Mouse (Mus musculus): Measurements from ENCODE around the gene Plppr3. TPM values are rescaled to one million over a fixed set of nuclear protein-coding genes. Genes with fewer than 3 reads are reported as not detected.
"Not testable (repeated sequence)": the region's sequence is repeated elsewhere in the genome, so short reads cannot be mapped to it uniquely, and the experiment has no call there.

Gene Plppr3
- polyA plus RNA-seq, 1 experiment, result 5.4 TPM

GRCm38 (mm10) chr10:79889386-79889785, 15.0 kb upstream of the Plppr3 start:
- Histone ChIP-seq H3K4me3 (no peak overlapping the region), H3K36me3 (ENCODE audit: control insufficient read depth, insufficient read depth) (no peaks in the 10 kb centered on the region), H3ac (ENCODE audit: control insufficient read depth, insufficient read length) (no peak overlapping the region), H3K79me2 (ENCODE audit: control insufficient read depth, insufficient read depth) (no peaks in the 10 kb centered on the region), H3K27me3 (ENCODE audit: control insufficient read depth, insufficient read depth, insufficient read length) (peaks cover 19% of the 10 kb centered on the region), H3K4me2 (ENCODE audit: low read depth) (no peak overlapping the region)
- TF ChIP-seq POLR2AphosphoS2 (IDR thresholded peaks at IDR 0.05; ENCODE audit: insufficient read length, low read depth), result no peak
- no peak for TF ChIP-seq TCF3 (IDR thresholded peaks at IDR 0.05; ENCODE audit: insufficient read length, low read depth)
- no peak for TF ChIP-seq MAX (IDR thresholded peaks at IDR 0.05; ENCODE audit: low read depth)
- no peak for TF ChIP-seq E2F4 (IDR thresholded peaks at IDR 0.05; ENCODE audit: insufficient read depth)
- no peak for TF ChIP-seq POLR2A (IDR thresholded peaks at IDR 0.05; ENCODE audit: insufficient read length, low read depth)
- no peak for TF ChIP-seq CEBPB (IDR thresholded peaks at IDR 0.05; ENCODE audit: insufficient read depth, poor library complexity, severe bottlenecking)

- TF ChIP-seq POLR2A (IDR thresholded peaks at IDR 0.05; ENCODE audit: insufficient read length, low read depth), result no peak
- TF ChIP-seq MAX (IDR thresholded peaks at IDR 0.05; ENCODE audit: low read depth), result no peak
- no peak for TF ChIP-seq MYOG (IDR thresholded peaks at IDR 0.05; ENCODE audit: control insufficient read depth in 1 of 3, insufficient read depth in 1 of 3, insufficient read length in 2 of 3, low read depth in 2 of 3)
- no peak for TF ChIP-seq REST (IDR thresholded peaks at IDR 0.05; ENCODE audit: insufficient read depth, insufficient read length)
- no peak for TF ChIP-seq TCF12 (IDR thresholded peaks at IDR 0.05; ENCODE audit: insufficient read depth, poor library complexity, severe bottlenecking)
- TF ChIP-seq E2F4 (IDR thresholded peaks at IDR 0.05; ENCODE audit: insufficient read depth), result no peak
- TF ChIP-seq CEBPB (IDR thresholded peaks at IDR 0.05; ENCODE audit: insufficient read depth, poor library complexity, severe bottlenecking), result no peak
- TF ChIP-seq TCF3 (IDR thresholded peaks at IDR 0.05; ENCODE audit: insufficient read length, low read depth), result no peak
- TF ChIP-seq SRF (IDR thresholded peaks at IDR 0.05; ENCODE audit: control insufficient read depth, insufficient read length, low read depth), result no peak
- no peak for TF ChIP-seq POLR2AphosphoS2 (IDR thresholded peaks at IDR 0.05; ENCODE audit: insufficient read length, low read depth)
- no peak overlapping the region for H3K4me3 ChIP-seq
Measured at GRCm38 (mm10) chr10:79886611-79887010, 12.2 kb upstream of the Plppr3 start.

GRCm38 (mm10) chr10:79886054-79886453, 11.6 kb upstream of the Plppr3 start, which contains the start of gene Elane:
TSS of gene Elane (plus strand) at chr10:79886247.
- TF ChIP-seq MYOD1 (IDR thresholded peaks at IDR 0.05; ENCODE audit: control insufficient read depth in 1 of 3, insufficient read length in 2 of 3, low read depth in 2 of 3) (no peak), TCF12 (IDR thresholded peaks at IDR 0.05; ENCODE audit: insufficient read depth, poor library complexity, severe bottlenecking) (no peak), REST (IDR thresholded peaks at IDR 0.05; ENCODE audit: insufficient read depth, insufficient read length) (no peak), MAX (IDR thresholded peaks at IDR 0.05; ENCODE audit: low read depth) (no peak), CEBPB (IDR thresholded peaks at IDR 0.05; ENCODE audit: insufficient read depth, poor library complexity, severe bottlenecking) (no peak), POLR2A (IDR thresholded peaks at IDR 0.05; ENCODE audit: insufficient read length, low read depth) (no peak), SRF (IDR thresholded peaks at IDR 0.05; ENCODE audit: control insufficient read depth, insufficient read length, low read depth) (no peak), POLR2AphosphoS2 (IDR thresholded peaks at IDR 0.05; ENCODE audit: insufficient read length, low read depth) (no peak), USF1 (IDR thresholded peaks at IDR 0.05; ENCODE audit: low read depth) (no peak), MYOG (IDR thresholded peaks at IDR 0.05; ENCODE audit: control insufficient read depth in 1 of 3, insufficient read depth in 1 of 3, insufficient read length in 2 of 3, low read depth in 2 of 3) (no peak), E2F4 (IDR thresholded peaks at IDR 0.05; ENCODE audit: insufficient read depth) (no peak)
- H3K27me3 ChIP-seq (ENCODE audit: control insufficient read depth, insufficient read depth, insufficient read length), result peaks cover 19% of the 10 kb centered on the region
- no peaks in the 10 kb centered on the region for H3K79me2 ChIP-seq (ENCODE audit: control insufficient read depth, insufficient read depth)
- no peak within 1 kb of the TSS for H3ac ChIP-seq (ENCODE audit: control insufficient read depth, insufficient read length)
- no peak within 1 kb of the TSS for H3K4me2 ChIP-seq (ENCODE audit: low read depth)
- no peaks in the 10 kb centered on the region for H3K36me3 ChIP-seq (ENCODE audit: control insufficient read depth, insufficient read depth)
- no peak within 1 kb of the TSS for H3K4me3 ChIP-seq

More at GRCm38 (mm10) chr10:79886611-79887010, 12.2 kb upstream of the Plppr3 start:
- H3K27me3 ChIP-seq (ENCODE audit: control insufficient read depth, insufficient read depth, insufficient read length), result peaks cover 19% of the 10 kb centered on the region
- no peaks in the 10 kb centered on the region for H3K36me3 ChIP-seq (ENCODE audit: control insufficient read depth, insufficient read depth)
- H3ac ChIP-seq (ENCODE audit: control insufficient read depth, insufficient read length), result no peak overlapping the region
- no peaks in the 10 kb centered on the region for H3K79me2 ChIP-seq (ENCODE audit: control insufficient read depth, insufficient read depth)
- no peak overlapping the region for H3K4me2 ChIP-seq (ENCODE audit: low read depth)

GRCm38 (mm10) chr10:79884938-79885337, 10.5 kb upstream of the Plppr3 start:
- not testable (repeated sequence) for H3K27me3 ChIP-seq (ENCODE audit: control insufficient read depth, insufficient read depth, insufficient read length); H3K4me2 ChIP-seq (ENCODE audit: low read depth); H3K36me3 ChIP-seq (ENCODE audit: control insufficient read depth, insufficient read depth); H3K79me2 ChIP-seq (ENCODE audit: control insufficient read depth, insufficient read depth); H3K4me3 ChIP-seq; H3ac ChIP-seq (ENCODE audit: control insufficient read depth, insufficient read length)

- Histone ChIP-seq H3K4me3 (no peak overlapping the region), H3ac (ENCODE audit: control insufficient read depth, insufficient read length) (no peak overlapping the region), H3K79me2 (ENCODE audit: control insufficient read depth, insufficient read depth) (no peaks in the 10 kb centered on the region), H3K4me2 (ENCODE audit: low read depth) (peak overlapping the region; percentile 0), H3K27me3 (ENCODE audit: control insufficient read depth, insufficient read depth, insufficient read length) (peaks cover 8% of the 10 kb centered on the region), H3K36me3 (ENCODE audit: control insufficient read depth, insufficient read depth) (no peaks in the 10 kb centered on the region)
- no peak for TF ChIP-seq CEBPB (IDR thresholded peaks at IDR 0.05; ENCODE audit: insufficient read depth, poor library complexity, severe bottlenecking)
- no peak for TF ChIP-seq SRF (IDR thresholded peaks at IDR 0.05; ENCODE audit: control insufficient read depth, insufficient read length, low read depth)
- no peak for TF ChIP-seq TCF3 (IDR thresholded peaks at IDR 0.05; ENCODE audit: insufficient read length, low read depth)
- TF ChIP-seq E2F4 (IDR thresholded peaks at IDR 0.05; ENCODE audit: insufficient read depth), result no peak
- no peak for TF ChIP-seq MYOD1 (IDR thresholded peaks at IDR 0.05; ENCODE audit: control insufficient read depth in 1 of 3, insufficient read length in 2 of 3, low read depth in 2 of 3)
- TF ChIP-seq POLR2A (IDR thresholded peaks at IDR 0.05; ENCODE audit: insufficient read length, low read depth), result no peak
- TF ChIP-seq USF1 (IDR thresholded peaks at IDR 0.05; ENCODE audit: low read depth), result no peak
- TF ChIP-seq TCF12 (IDR thresholded peaks at IDR 0.05; ENCODE audit: insufficient read depth, poor library complexity, severe bottlenecking), result no peak
- TF ChIP-seq MYOG (IDR thresholded peaks at IDR 0.05; ENCODE audit: control insufficient read depth in 1 of 3, insufficient read depth in 1 of 3, insufficient read length in 2 of 3, low read depth in 2 of 3), result no peak
- no peak for TF ChIP-seq POLR2AphosphoS2 (IDR thresholded peaks at IDR 0.05; ENCODE audit: insufficient read length, low read depth)
- no peak for TF ChIP-seq MAX (IDR thresholded peaks at IDR 0.05; ENCODE audit: low read depth)
- no peak for TF ChIP-seq REST (IDR thresholded peaks at IDR 0.05; ENCODE audit: insufficient read depth, insufficient read length)
Measured at GRCm38 (mm10) chr10:79884446-79884845, 10.0 kb upstream of the Plppr3 start.

Data from myocyte (in vitro differentiated cells).